Mouse (Mus musculus): ENCODE measurements at regions not wholly inside any gene's neighbourhood (a gene's known extent, or its start where the extent isn't known, plus 50 kb on each side); places are given as distances from the start of the nearest gene placed in this dataset.
A peak's percentile ranks its signal among the peaks of the same experiment; 100 is the strongest.

GRCm38 (mm10) chr1:28677700-28678099 lies 102.4 kb downstream of the Gm597 start:
- DNase-seq = no peak

- no peak for DNase-seq
These were observed 104.7 kb downstream of the Gm597 start for GRCm38 (mm10) chr1:28675336-28675735.

- no peak for DNase-seq
These were observed 139.2 kb downstream of the Gm597 start for GRCm38 (mm10) chr1:28640818-28641217.

GRCm38 (mm10) chr1:28622745-28623144 lies 157.3 kb downstream of the Gm597 start:
- DNase-seq = peak; percentile 1 to 23

- no peak for DNase-seq
These were observed 177.7 kb downstream of the Gm597 start for GRCm38 (mm10) chr1:28602383-28602782.

GRCm38 (mm10) chr1:28565383-28566154 lies 214.5 kb downstream of the Gm597 start:
- no peak for DNase-seq

GRCm38 (mm10) chr1:28563894-28564293 lies 216.2 kb downstream of the Gm597 start:
- DNase-seq = no peak

Data from cerebellum, postnatal 14 days (tissue).